Mouse (Mus musculus) kidney, adult 11 months (tissue): Measurements from ENCODE around the gene Pcyt2.

Source experiments
- DNase-seq: peaks from one replicate; pipeline ENCODE4 v3.0.0; 2022

Gene Pcyt2

GRCm38 (mm10) chr11:120632559-120633519 is 15.1 kb upstream of the Pcyt2 start:
- peak; percentile 86 for DNase-seq

GRCm38 (mm10) chr11:120631726-120632448 is 14.2 kb upstream of the Pcyt2 start:
- no peak for DNase-seq

- DNase-seq = peak; percentile 80
Observed at GRCm38 (mm10) chr11:120630881-120631725, 13.4 kb upstream of the Pcyt2 start.

GRCm38 (mm10) chr11:120630401-120630871 is 12.7 kb upstream of the Pcyt2 start:
- peak; percentile 90 for DNase-seq

- DNase-seq = peak; percentile 66
Observed at GRCm38 (mm10) chr11:120629911-120630310, 12.2 kb upstream of the Pcyt2 start.

- DNase-seq = peak; percentile 77
Observed at GRCm38 (mm10) chr11:120629341-120629730, 11.6 kb upstream of the Pcyt2 start.

GRCm38 (mm10) chr11:120628601-120629340 is 11.0 kb upstream of the Pcyt2 start:
- DNase-seq = no peak

- DNase-seq = no peak
Observed at GRCm38 (mm10) chr11:120627468-120628300, 9.9 kb upstream of the Pcyt2 start.

- no peak for DNase-seq
Observed at GRCm38 (mm10) chr11:120626785-120627467, 9.2 kb upstream of the Pcyt2 start.

GRCm38 (mm10) chr11:120625152-120625775 is 7.5 kb upstream of the Pcyt2 start, which contains the start of gene Sirt7:
Sirt7 (minus strand) TSS chr11:120625240.
- no peak for DNase-seq

GRCm38 (mm10) chr11:120624680-120625111 is 7.0 kb upstream of the Pcyt2 start:
- DNase-seq = peak; percentile 83

GRCm38 (mm10) chr11:120623961-120624679 is 6.4 kb upstream of the Pcyt2 start:
- DNase-seq = peak; percentile 72

- DNase-seq = no peak
Observed at GRCm38 (mm10) chr11:120622805-120623204, 5.1 kb upstream of the Pcyt2 start.

GRCm38 (mm10) chr11:120620195-120620594 is 2.5 kb upstream of the Pcyt2 start:
- DNase-seq = no peak

- no peak for DNase-seq
Observed at GRCm38 (mm10) chr11:120618619-120619535, 1.1 kb upstream of the Pcyt2 start.

GRCm38 (mm10) chr11:120616617-120617294 is 980 bp downstream of the Pcyt2 start:
- peak; percentile 82 for DNase-seq

GRCm38 (mm10) chr11:120615606-120616203 is 2.0 kb downstream of the Pcyt2 start:
- DNase-seq = no peak
